Mouse (Mus musculus): ENCODE data around the gene Dmrtb1. TPM values are rescaled to one million over a fixed set of nuclear protein-coding genes. Genes with fewer than 3 reads are reported as not detected.

Gene Dmrtb1
- total and polyA plus RNA-seq, 3 experiments: not detected

GRCm38 (mm10) chr4:107731088-107731465, 47.0 kb upstream of the Dmrtb1 start:
- H3K36me3 ChIP-seq (ENCODE audit: control insufficient read depth in 1 of 2, insufficient read depth in 2 of 2, low read length in 2 of 2): peaks cover 0 to 12% of the 10 kb centered on the region in 2 experiments; a peak in 2 of 4 replicates
- H3K79me2 ChIP-seq (ENCODE audit: control insufficient read depth, insufficient read depth, low read length, poor library complexity): no peaks in the 10 kb centered on the region
- TF ChIP-seq CHD1 (IDR thresholded peaks at IDR 0.05; ENCODE audit: low read depth, low read length): no peak
- H3K4me3 ChIP-seq (ENCODE audit: control insufficient read depth in 1 of 2, insufficient read depth in 1 of 2, low read depth in 2 of 2, low read length in 2 of 2): no peak overlapping the region
- no peaks in the 10 kb centered on the region for H3K27me3 ChIP-seq (ENCODE audit: control insufficient read depth in 1 of 2, insufficient read depth in 2 of 2, low read length in 2 of 2)
- H3K9me3 ChIP-seq (replicated peaks; ENCODE audit: insufficient read depth, low read length): no peaks in the 10 kb centered on the region
- no peak for DNase-seq (ENCODE audit: low read depth, low spot score)
- H3K9ac ChIP-seq (ENCODE audit: control insufficient read depth, low read depth, low read length, poor library complexity, severe bottlenecking): no peak overlapping the region
- H3K27ac ChIP-seq (ENCODE audit: control insufficient read depth, low read depth, low read length): no peak overlapping the region
- peaks cover 3 to 18% of the 10 kb centered on the region in 2 experiments for H3K4me1 ChIP-seq (ENCODE audit: control insufficient read depth in 1 of 2, insufficient read depth in 2 of 2, low read length in 2 of 2)

- no peaks in the 10 kb centered on the region for H3K79me2 ChIP-seq (ENCODE audit: control insufficient read depth, insufficient read depth, low read length, poor library complexity)
- DNase-seq (ENCODE audit: low read depth, low spot score): no peak
- H3K27me3 ChIP-seq (ENCODE audit: control insufficient read depth in 1 of 2, insufficient read depth in 2 of 2, low read length in 2 of 2): no peaks in the 10 kb centered on the region
- TF ChIP-seq ZNF384 (IDR thresholded peaks at IDR 0.05; ENCODE audit: low read depth, low read length) (peak; percentile 63), TBP (IDR thresholded peaks at IDR 0.05; ENCODE audit: low read depth, low read length) (no peak), JUND (IDR thresholded peaks at IDR 0.05; ENCODE audit: low read depth, low read length) (no peak), CHD2 (IDR thresholded peaks at IDR 0.05; ENCODE audit: low read length) (no peak), MEF2A (IDR thresholded peaks at IDR 0.05; ENCODE audit: extremely low read depth, insufficient replicate concordance, low read depth, low read length, poor library complexity, severe bottlenecking) (no peak), CHD1 (IDR thresholded peaks at IDR 0.05; ENCODE audit: low read depth, low read length) (no peak)
- no peaks in the 10 kb centered on the region for H3K9me3 ChIP-seq (replicated peaks; ENCODE audit: insufficient read depth, low read length)
- no peak overlapping the region for H3K4me3 ChIP-seq (ENCODE audit: control insufficient read depth in 1 of 2, insufficient read depth in 1 of 2, low read depth in 2 of 2, low read length in 2 of 2)
- H3K36me3 ChIP-seq (ENCODE audit: control insufficient read depth in 1 of 2, insufficient read depth in 2 of 2, low read length in 2 of 2): peaks cover 0 to 12% of the 10 kb centered on the region in 2 experiments; a peak in 2 of 4 replicates
- no peak overlapping the region for H3K9ac ChIP-seq (ENCODE audit: control insufficient read depth, low read depth, low read length, poor library complexity, severe bottlenecking)
- no peak overlapping the region for H3K27ac ChIP-seq (ENCODE audit: control insufficient read depth, low read depth, low read length)
- H3K4me1 ChIP-seq (ENCODE audit: control insufficient read depth in 1 of 2, insufficient read depth in 2 of 2, low read length in 2 of 2): peaks cover 3 to 18% of the 10 kb centered on the region in 2 experiments
Measured at GRCm38 (mm10) chr4:107730391-107731087, 46.5 kb upstream of the Dmrtb1 start.

- H3K36me3 ChIP-seq (ENCODE audit: control insufficient read depth in 1 of 2, insufficient read depth in 2 of 2, low read length in 2 of 2): peaks cover 0 to 14% of the 10 kb centered on the region in 2 experiments; a peak in 2 of 4 replicates
- no peak overlapping the region for H3K9ac ChIP-seq (ENCODE audit: control insufficient read depth, low read depth, low read length, poor library complexity, severe bottlenecking)
- no peak for DNase-seq (ENCODE audit: low read depth, low spot score)
- H3K4me1 ChIP-seq (ENCODE audit: control insufficient read depth in 1 of 2, insufficient read depth in 2 of 2, low read length in 2 of 2): peaks cover 12 to 21% of the 10 kb centered on the region in 2 experiments
- no peaks in the 10 kb centered on the region for H3K9me3 ChIP-seq (replicated peaks; ENCODE audit: insufficient read depth, low read length)
- TF ChIP-seq MAFK (IDR thresholded peaks at IDR 0.05; ENCODE audit: borderline replicate concordance, low read depth, low read length) (no peak), RAD21 (IDR thresholded peaks at IDR 0.05; ENCODE audit: low read depth, low read length) (no peak), USF1 (IDR thresholded peaks at IDR 0.05; ENCODE audit: low read depth, low read length) (no peak), POLR2AphosphoS5 (IDR thresholded peaks at IDR 0.05; ENCODE audit: borderline replicate concordance, low read depth, low read length) (no peak), NRF1 (IDR thresholded peaks at IDR 0.05; ENCODE audit: insufficient read depth, low read depth, low read length, poor library complexity, severe bottlenecking) (no peak)
- H3K27ac ChIP-seq (ENCODE audit: control insufficient read depth, low read depth, low read length): no peak overlapping the region
- no peak overlapping the region for H3K4me3 ChIP-seq (ENCODE audit: control insufficient read depth in 1 of 2, insufficient read depth in 1 of 2, low read depth in 2 of 2, low read length in 2 of 2)
- no peaks in the 10 kb centered on the region for H3K79me2 ChIP-seq (ENCODE audit: control insufficient read depth, insufficient read depth, low read length, poor library complexity)
- H3K27me3 ChIP-seq (ENCODE audit: control insufficient read depth in 1 of 2, insufficient read depth in 2 of 2, low read length in 2 of 2): no peaks in the 10 kb centered on the region
Measured at GRCm38 (mm10) chr4:107725432-107725831, 41.4 kb upstream of the Dmrtb1 start.
